In genomic region chr11:78399680-78400079, GRCm38 (mm10) we compare ENCODE assay signal across 8 mouse cellular contexts. TPM values are rescaled to one million over a fixed set of nuclear protein-coding genes. Genes with fewer than 3 reads are reported as not detected.
DNase-seq lines count a peak whose midpoint lies in the region; ATAC-seq and TF ChIP-seq lines count a peak whose summit lies in the region.

No protein-coding gene starts in this region.

- H3K36me3 ChIP-seq in lung, postnatal 0 days (ENCODE audit: insufficient read depth, low read length), result no peaks in the 10 kb centered on the region

- H3K9ac ChIP-seq in lung, postnatal 0 days (replicated peaks; ENCODE audit: low read depth), result no peak overlapping the region

- ATAC-seq in lung, postnatal 0 days, result no peak

- DNase-seq in urinary bladder, adult 18-20 months (ENCODE audit: low spot score in 2 of 2), result peak; percentile 40 to 69
- no peak for DNase-seq in urinary bladder, postnatal 10 days (ENCODE audit: low spot score)
- DNase-seq in cerebellum, adult 11-12 months, result peak; percentile 36
- DNase-seq in gastrocnemius, adult 18-20 months (ENCODE audit: low spot score), result peak; percentile 66
- peak; percentile 88 to 89 for DNase-seq in kidney, postnatal 4 days
- DNase-seq in lung, postnatal 0 days (ENCODE audit: low spot score), result peak; percentile 81
- peak; percentile 75 for DNase-seq in right cerebral cortex, postnatal 14 days
- DNase-seq in yolk sac, embryonic 10.5 days (ENCODE audit: low spot score), result peak; percentile 23

- no peak for TF ChIP-seq EP300 in lung, postnatal 0 days (IDR thresholded peaks at IDR 0.05)

- no peaks in the 10 kb centered on the region; the same call in 1 of the 2 replicates for H3K4me1 ChIP-seq in lung, postnatal 0 days (ENCODE audit: insufficient read depth, low read depth, low read length)

- H3K4me2 ChIP-seq in lung, postnatal 0 days (replicated peaks; ENCODE audit: low read depth, low read length), result no peak overlapping the region

- H3K27me3 ChIP-seq in lung, postnatal 0 days (replicated peaks; ENCODE audit: insufficient read depth, low read length), result no peaks in the 10 kb centered on the region

- WGBS in lung, postnatal 0 days, result 14% methylated on average over 8 of the region's 8 CpGs

- H3K4me3 ChIP-seq in lung, postnatal 0 days (ENCODE audit: low read depth, low read length), result no peak overlapping the region

- TF ChIP-seq CTCF in lung, postnatal 0 days (IDR thresholded peaks at IDR 0.05), result peak; percentile 98

- no peak overlapping the region for H3K27ac ChIP-seq in lung, postnatal 0 days (ENCODE audit: low read length)

- no peaks in the 10 kb centered on the region for H3K9me3 ChIP-seq in lung, postnatal 0 days (ENCODE audit: low read length)

RNA-seq across cellular contexts. Expression of gene Foxn1, which starts 13.3 kb away (rescaled TPM):
- not detected for total RNA-seq in gastrocnemius, adult 18-20 months (2021)
- polyA plus RNA-seq in lung, postnatal 0 days (2015; fragmentation: Nextera tagmentation; extraction: Ambion mirVana), result not detected in 2 replicates

RNA-seq across cellular contexts. Expression of gene Slc13a2, which starts 22.3 kb away (rescaled TPM):
- not detected for total RNA-seq in gastrocnemius, adult 18-20 months (2021)
- polyA plus RNA-seq in lung, postnatal 0 days (2015; fragmentation: Nextera tagmentation; extraction: Ambion mirVana), result 0.43 and 0.51 TPM in 2 replicates

RNA-seq across cellular contexts. Expression of gene Unc119, which starts 56.4 kb away (rescaled TPM):
- 1 to 10 TPM; 8.3 TPM for total RNA-seq in gastrocnemius, adult 18-20 months (2021)
- 35.6 and 37.5 TPM in 2 replicates for polyA plus RNA-seq in lung, postnatal 0 days (2015; fragmentation: Nextera tagmentation; extraction: Ambion mirVana)
